Mouse (Mus musculus) mouse trophoblast stem cell (cell line): ENCODE measurements around the gene Coil.

ENCODE experiments used
- in situ Hi-C, 2 experiments: fragments of 300-500 bp; cut with MseI, MboI; formaldehyde crosslinking; loops; 2 replicates in 1 of 2; 3 replicates in 1 of 2; pipeline ENCODE4 v1.15.1; 2025

The Coil gene

GRCm38 (mm10) chr11:89003726-89004125, 33.7 kb downstream of the Coil start:
- in situ Hi-C loops: no loop called here

- in situ Hi-C loops: no loop called here
Measured at GRCm38 (mm10) chr11:89005473-89005872, 35.4 kb downstream of the Coil start.

- in situ Hi-C loops: no loop called here
Measured at GRCm38 (mm10) chr11:89006404-89006803, 36.4 kb downstream of the Coil start.

- in situ Hi-C loops: no loop called here
Measured at GRCm38 (mm10) chr11:89007582-89007981, 37.5 kb downstream of the Coil start.

GRCm38 (mm10) chr11:89009066-89009465, 39.0 kb downstream of the Coil start:
- in situ Hi-C loops: no loop called here

- in situ Hi-C loops: no loop called here
Measured at GRCm38 (mm10) chr11:89009496-89009895, 39.4 kb downstream of the Coil start.

GRCm38 (mm10) chr11:89012241-89012640, 42.2 kb downstream of the Coil start:
- in situ Hi-C loops: no loop called here

GRCm38 (mm10) chr11:89017514-89018182, 47.6 kb downstream of the Coil start:
- in situ Hi-C loops: no loop called here

- in situ Hi-C loops: no loop called here
Measured at GRCm38 (mm10) chr11:89020681-89021305, 50.7 kb downstream of the Coil start.

- in situ Hi-C loops: no loop called here
Measured at GRCm38 (mm10) chr11:89021687-89022086, 51.6 kb downstream of the Coil start.

GRCm38 (mm10) chr11:89022120-89022731, 52.2 kb downstream of the Coil start:
- in situ Hi-C loops: no loop called here

GRCm38 (mm10) chr11:89023477-89023876, 53.4 kb downstream of the Coil start:
- in situ Hi-C loops: no loop called here

- in situ Hi-C loops: no loop called here
Measured at GRCm38 (mm10) chr11:89024181-89024881, 54.3 kb downstream of the Coil start.

GRCm38 (mm10) chr11:89025603-89026002, 55.6 kb downstream of the Coil start:
- in situ Hi-C loops: loop anchor here in 1 of 2 experiments (5.0 kb wide), 1 partner anchor 38 kb away; no protein-coding TSS in a partner anchor

GRCm38 (mm10) chr11:89026117-89026516, 56.1 kb downstream of the Coil start:
- in situ Hi-C loops: loop anchor here in 1 of 2 experiments (5.0 kb wide), 1 partner anchor 39 kb away; no protein-coding TSS in a partner anchor

GRCm38 (mm10) chr11:89027955-89028361, 57.9 kb downstream of the Coil start:
- in situ Hi-C loops: loop anchor here in 1 of 2 experiments (5.0 kb wide), 1 partner anchor 41 kb away; no protein-coding TSS in a partner anchor

- in situ Hi-C loops: loop anchor here in 1 of 2 experiments (5.0 kb wide), 1 partner anchor 42 kb away; no protein-coding TSS in a partner anchor
Measured at GRCm38 (mm10) chr11:89028871-89029405, 58.9 kb downstream of the Coil start.

- in situ Hi-C loops: loop anchor here in 1 of 2 experiments (5.0 kb wide), 1 partner anchor 38 kb away; no protein-coding TSS in a partner anchor
Measured at GRCm38 (mm10) chr11:89030552-89030951, 60.5 kb downstream of the Coil start.

- in situ Hi-C loops: loop anchor here in 1 of 2 experiments (5.0 kb wide), 1 partner anchor 39 kb away; no protein-coding TSS in a partner anchor
Measured at GRCm38 (mm10) chr11:89031189-89031588, 61.1 kb downstream of the Coil start.

GRCm38 (mm10) chr11:89034592-89034991, 64.5 kb downstream of the Coil start:
- in situ Hi-C loops: loop anchor here in 1 of 2 experiments (5.0 kb wide), 1 partner anchor 42 kb away; no protein-coding TSS in a partner anchor

GRCm38 (mm10) chr11:89035552-89035951, 65.5 kb downstream of the Coil start:
- in situ Hi-C loops: no loop called here
